Mouse (Mus musculus) liver, embryonic 16.5 days (tissue): ENCODE measurements at regions not wholly inside any gene's neighbourhood (a gene's known extent, or its start where the extent isn't known, plus 50 kb on each side); places are given as distances from the start of the nearest gene placed in this dataset.

ENCODE experiments used
- ATAC-seq: fragments of 200-750 bp; cut with Nextera tagmentation; 2 replicates; pipeline ENCODE4 v1.8.0; 2017; ENCODE audit warnings: low read depth, mild to moderate bottlenecking, moderate number of reproducible peaks, moderate library complexity
- H3K27ac ChIP-seq: fragments of 300-500 bp; sonication (generic); 2 replicates; pipeline ENCODE4 v1.5.1; 2014; ENCODE audit warnings: mild to moderate bottlenecking, low read length
- H3K27me3 ChIP-seq: fragments of 300-500 bp; sonication (generic); 2 replicates; pipeline ENCODE4 v1.6.1; 2014; ENCODE audit warnings: low read depth, low read length, mixed read lengths; ENCODE audit not compliant: control insufficient read depth, insufficient read depth
- H3K36me3 ChIP-seq: fragments of 300-500 bp; sonication (generic); 2 replicates; pipeline ENCODE4 v1.6.1; 2014; ENCODE audit warnings: mild to moderate bottlenecking; ENCODE audit not compliant: control insufficient read depth, insufficient read depth
- H3K4me1 ChIP-seq: fragments of 300-500 bp; sonication (generic); 2 replicates; pipeline ENCODE4 v1.6.1; 2014; ENCODE audit warnings: low read depth, low read length, mixed read lengths; ENCODE audit not compliant: control insufficient read depth
- H3K4me2 ChIP-seq: fragments of 300-500 bp; sonication (generic); 2 replicates; pipeline ENCODE4 v1.6.1; 2014; ENCODE audit warnings: low read depth, low read length, mixed read lengths
- H3K4me3 ChIP-seq: fragments of 300-500 bp; sonication (generic); 2 replicates; pipeline ENCODE4 v1.5.1; 2014; ENCODE audit warnings: low read depth, mild to moderate bottlenecking, low read length
- H3K9ac ChIP-seq: fragments of 300-500 bp; sonication (generic); 2 replicates; pipeline ENCODE4 v1.6.1; 2014; ENCODE audit warnings: low read depth, low read length
- H3K9me3 ChIP-seq: fragments of 300-500 bp; sonication (generic); replicated peaks from 2 replicates; pipeline ENCODE4 v1.6.1; 2016; ENCODE audit warnings: low read length; ENCODE audit not compliant: control insufficient read depth
- WGBS: fragments of 180-500 bp; shearing (Covaris S2); extraction: QIAGEN DNeasy Blood & Tissue Kit; methylation state at CpG from one replicate; pipeline ENCODE4 v1.1.7; 2014; ENCODE audit not compliant: insufficient replicate concordance; 5-methylcytosine and 5-hydroxymethylcytosine counted together

DNA sequence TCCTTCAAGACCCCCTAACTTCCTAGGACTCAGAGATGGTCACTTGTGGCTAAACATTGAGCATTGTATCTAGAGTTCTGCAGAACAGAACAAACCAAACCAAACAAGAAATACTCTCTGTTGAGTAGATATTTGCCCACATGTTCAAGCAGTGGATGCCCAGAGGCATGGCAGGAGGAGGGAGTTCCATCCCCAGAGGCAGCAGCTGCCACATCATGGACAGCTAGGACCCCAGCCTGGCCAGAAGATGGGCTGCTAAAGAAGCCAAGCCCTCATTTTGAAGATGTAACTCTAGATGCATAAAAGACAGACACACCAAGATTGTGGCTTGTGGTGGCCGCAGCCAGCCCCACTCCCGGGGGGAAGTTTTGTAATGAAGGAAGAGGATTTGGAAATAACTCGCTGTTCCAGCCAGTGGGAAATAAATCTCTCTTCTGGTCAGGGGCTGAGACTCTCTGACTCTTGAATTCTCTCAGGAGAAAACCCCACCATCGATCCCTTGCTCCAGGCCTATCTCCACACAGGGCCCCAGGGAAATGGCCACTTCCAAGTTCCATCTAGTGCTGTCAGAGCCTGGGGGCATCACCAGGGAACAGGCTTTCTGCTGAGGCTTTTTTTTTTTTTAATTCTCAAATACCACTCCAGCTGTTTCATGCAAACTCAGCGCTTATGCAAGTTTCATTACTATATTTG, 174.9 kb downstream of the Sox9 start:
- 55% methylated on average over 5 of the region's 5 CpGs for WGBS

DNA sequence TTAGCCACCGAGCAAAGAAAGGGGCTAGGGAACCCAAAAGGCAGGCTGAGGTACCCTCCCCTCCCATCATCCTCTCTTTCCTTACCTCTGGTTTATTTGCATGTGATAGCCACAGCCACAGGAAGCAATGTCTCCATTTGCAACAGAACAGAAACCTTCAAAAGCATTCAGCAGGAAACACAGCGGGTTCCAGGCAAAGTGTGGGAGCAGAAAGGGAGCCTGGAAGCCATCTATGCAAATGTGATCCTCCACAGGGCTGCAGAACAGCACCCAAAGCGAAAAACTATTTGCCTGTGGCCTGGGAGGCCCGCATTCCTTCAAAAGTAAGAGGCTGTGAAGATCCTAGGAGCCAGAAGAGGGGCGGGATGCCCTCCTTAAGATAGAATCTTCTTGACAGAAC, 177.6 kb downstream of the Sox9 start:
- H3K36me3 ChIP-seq, result no peaks in the 10 kb centered on the region
- no peaks in the 10 kb centered on the region for H3K9me3 ChIP-seq
- H3K4me3 ChIP-seq, result no peak overlapping the region
- WGBS, result 9% methylated on average over 5 of the region's 5 CpGs
- H3K4me1 ChIP-seq, result no peaks in the 10 kb centered on the region
- H3K27ac ChIP-seq, result no peak overlapping the region
- H3K27me3 ChIP-seq, result no peaks in the 10 kb centered on the region
- H3K9ac ChIP-seq, result no peak overlapping the region
- no peak for ATAC-seq
- no peak overlapping the region for H3K4me2 ChIP-seq

More for the DNA sequence above, 174.9 kb downstream of the Sox9 start:
- Histone ChIP-seq H3K27me3 (no peaks in the 10 kb centered on the region), H3K4me1 (no peaks in the 10 kb centered on the region), H3K27ac (no peak overlapping the region), H3K36me3 (no peaks in the 10 kb centered on the region), H3K4me3 (no peak overlapping the region), H3K4me2 (no peak overlapping the region), H3K9ac (no peak overlapping the region), H3K9me3 (no peaks in the 10 kb centered on the region)
- no peak for ATAC-seq

DNA sequence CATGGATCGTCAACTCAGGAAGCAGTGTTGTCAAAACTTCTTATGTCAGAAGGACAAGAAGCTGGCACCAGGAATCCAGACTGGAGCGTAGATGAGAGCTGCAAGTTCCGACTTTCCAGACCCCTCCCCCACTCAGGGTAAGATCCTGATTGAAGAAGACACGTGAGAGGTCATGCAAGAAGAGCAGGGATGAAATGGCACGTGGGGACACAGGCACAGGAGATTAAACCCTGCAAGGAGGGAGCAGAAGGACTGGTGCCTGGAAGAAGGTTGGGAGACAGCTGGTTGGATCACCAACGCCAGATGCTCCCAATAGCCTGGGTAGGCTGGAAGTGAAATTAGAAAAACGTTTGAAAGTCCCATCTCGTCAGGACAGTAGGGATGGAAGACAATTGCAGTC, 191.3 kb downstream of the Sox9 start:
- WGBS, result 50% methylated on average over 8 of the region's 8 CpGs
- ATAC-seq, result no peak
- Histone ChIP-seq H3K27ac (no peak overlapping the region), H3K4me1 (no peaks in the 10 kb centered on the region), H3K27me3 (peaks cover 2% of the 10 kb centered on the region; the same call in 1 of the 2 replicates), H3K36me3 (no peaks in the 10 kb centered on the region), H3K9me3 (no peaks in the 10 kb centered on the region), H3K4me2 (no peak overlapping the region), H3K9ac (no peak overlapping the region), H3K4me3 (no peak overlapping the region)

DNA sequence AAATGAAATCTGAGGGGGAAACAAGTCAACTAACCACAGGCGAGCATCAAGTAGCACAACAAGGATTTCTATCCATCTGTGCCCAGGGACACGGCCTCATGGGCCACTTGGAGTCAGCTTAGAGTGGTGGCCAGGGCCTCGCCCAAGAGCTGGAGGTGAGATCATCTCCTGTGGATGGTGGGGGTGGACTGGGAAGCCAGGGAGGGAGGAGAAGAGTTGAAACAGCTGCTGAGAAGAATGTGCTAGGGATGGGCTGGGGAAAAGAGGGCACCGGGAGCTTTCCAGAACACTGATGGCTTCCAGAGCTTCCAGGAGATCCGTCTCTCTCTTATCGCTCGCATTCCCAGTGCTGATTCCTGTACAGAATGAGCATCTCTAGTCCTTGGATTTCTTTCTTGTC, 192.9 kb downstream of the Sox9 start:
- no peak overlapping the region for H3K4me2 ChIP-seq
- H3K9ac ChIP-seq, result no peak overlapping the region
- no peaks in the 10 kb centered on the region for H3K9me3 ChIP-seq
- H3K27me3 ChIP-seq, result peaks cover 2% of the 10 kb centered on the region; the same call in 1 of the 2 replicates
- no peak overlapping the region for H3K4me3 ChIP-seq
- H3K4me1 ChIP-seq, result no peaks in the 10 kb centered on the region
- no peaks in the 10 kb centered on the region for H3K36me3 ChIP-seq
- no peak overlapping the region for H3K27ac ChIP-seq
- no peak for ATAC-seq
- WGBS, result 70% methylated on average over 7 of the region's 7 CpGs

DNA sequence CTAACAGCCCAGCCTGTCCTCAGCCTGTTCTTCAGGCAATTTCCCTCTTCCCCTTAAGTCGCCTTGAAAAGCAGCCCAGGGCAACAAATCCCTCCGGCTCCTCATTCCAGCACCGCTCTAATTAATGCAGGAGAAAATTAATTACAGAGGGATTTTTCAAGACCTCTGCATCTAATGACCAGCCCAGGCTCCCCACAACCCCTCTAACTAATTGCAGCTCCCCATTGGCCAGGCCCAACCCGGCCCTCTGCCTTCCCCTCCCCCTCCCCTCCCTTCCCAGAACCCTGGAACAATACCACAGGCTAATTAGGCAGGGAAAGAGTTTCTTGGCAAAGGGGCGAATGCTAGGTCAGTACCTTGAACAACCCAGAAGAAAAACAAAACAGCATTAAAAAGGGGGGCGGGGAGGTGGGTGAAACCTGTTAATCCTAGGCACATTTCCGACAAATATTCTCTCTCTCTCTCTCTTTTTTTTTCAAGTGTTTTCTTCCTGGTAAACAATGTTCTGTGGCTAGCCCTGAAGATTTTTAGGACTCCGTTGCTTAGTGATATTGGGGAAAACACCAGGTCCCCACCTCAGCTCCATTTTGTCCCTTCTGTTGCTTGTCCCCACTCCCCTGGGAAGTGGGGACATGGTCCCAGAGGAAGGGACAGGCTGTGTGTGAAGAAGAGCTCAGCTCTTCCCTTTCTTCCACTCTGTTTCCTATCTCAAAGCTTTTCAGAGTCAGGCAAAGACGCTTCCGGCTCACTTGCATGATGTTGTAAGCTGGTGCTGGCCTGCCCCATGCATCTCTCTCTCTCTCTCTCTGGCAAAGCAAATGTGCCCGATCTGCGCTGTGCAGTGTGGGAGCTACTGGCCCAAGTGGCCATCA, 195.1 kb downstream of the Sox9 start:
- Histone ChIP-seq H3K9ac (no peak overlapping the region), H3K9me3 (no peaks in the 10 kb centered on the region), H3K4me2 (no peak overlapping the region), H3K27ac (no peak overlapping the region), H3K36me3 (no peaks in the 10 kb centered on the region), H3K4me1 (no peaks in the 10 kb centered on the region), H3K27me3 (peaks cover 2% of the 10 kb centered on the region; the same call in 1 of the 2 replicates), H3K4me3 (no peak overlapping the region)
- 20% methylated on average over 12 of the region's 12 CpGs for WGBS
- no peak for ATAC-seq

DNA sequence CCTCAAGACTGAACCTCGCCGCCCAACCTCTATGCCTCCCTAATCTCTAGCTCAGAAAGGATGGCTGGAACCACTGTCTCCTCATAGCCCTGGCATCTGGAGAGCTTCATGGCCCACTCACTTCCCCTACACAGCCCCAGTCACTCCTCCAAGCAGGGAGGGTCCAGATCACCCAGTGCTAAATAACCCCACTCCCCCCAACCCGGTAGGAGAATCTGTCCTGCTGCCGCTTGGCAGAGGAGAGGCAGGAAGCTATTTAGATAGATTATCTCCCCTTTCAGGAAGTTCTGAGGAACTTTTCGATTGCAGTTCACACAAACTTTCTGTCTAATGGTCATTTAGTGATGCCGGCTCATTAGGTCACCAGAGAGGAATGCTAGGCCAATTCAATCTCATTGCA, 196.9 kb downstream of the Sox9 start:
- peaks cover 2% of the 10 kb centered on the region; the same call in 1 of the 2 replicates for H3K27me3 ChIP-seq
- no peaks in the 10 kb centered on the region for H3K36me3 ChIP-seq
- H3K9ac ChIP-seq, result no peak overlapping the region
- no peak overlapping the region for H3K27ac ChIP-seq
- no peak for ATAC-seq
- H3K4me2 ChIP-seq, result no peak overlapping the region
- 14% methylated on average over 6 of the region's 6 CpGs for WGBS
- no peak overlapping the region for H3K4me3 ChIP-seq
- H3K4me1 ChIP-seq, result no peaks in the 10 kb centered on the region
- H3K9me3 ChIP-seq, result no peaks in the 10 kb centered on the region

DNA sequence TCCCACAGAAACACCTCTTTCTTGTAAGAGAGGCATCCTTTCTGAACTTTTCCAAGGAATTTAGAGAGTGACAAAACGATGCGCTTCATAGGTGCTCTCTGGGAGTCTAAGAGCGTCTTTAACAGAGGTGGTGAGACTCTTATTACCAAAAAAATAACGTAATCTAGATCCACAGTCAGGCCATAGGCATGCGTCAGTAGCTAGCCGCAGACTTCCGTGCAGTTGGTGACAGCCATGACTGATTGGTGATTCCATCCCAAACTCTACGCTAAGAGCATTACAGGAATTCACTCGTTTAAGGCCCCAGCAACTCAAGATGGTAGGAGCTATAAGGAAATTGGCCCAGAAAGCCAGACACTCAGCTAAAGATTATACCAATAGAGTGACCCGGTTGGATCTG, 197.4 kb downstream of the Sox9 start:
- WGBS, result 56% methylated on average over 10 of the region's 10 CpGs
- ATAC-seq, result no peak
- peaks cover 2% of the 10 kb centered on the region; the same call in 1 of the 2 replicates for H3K27me3 ChIP-seq

DNA sequence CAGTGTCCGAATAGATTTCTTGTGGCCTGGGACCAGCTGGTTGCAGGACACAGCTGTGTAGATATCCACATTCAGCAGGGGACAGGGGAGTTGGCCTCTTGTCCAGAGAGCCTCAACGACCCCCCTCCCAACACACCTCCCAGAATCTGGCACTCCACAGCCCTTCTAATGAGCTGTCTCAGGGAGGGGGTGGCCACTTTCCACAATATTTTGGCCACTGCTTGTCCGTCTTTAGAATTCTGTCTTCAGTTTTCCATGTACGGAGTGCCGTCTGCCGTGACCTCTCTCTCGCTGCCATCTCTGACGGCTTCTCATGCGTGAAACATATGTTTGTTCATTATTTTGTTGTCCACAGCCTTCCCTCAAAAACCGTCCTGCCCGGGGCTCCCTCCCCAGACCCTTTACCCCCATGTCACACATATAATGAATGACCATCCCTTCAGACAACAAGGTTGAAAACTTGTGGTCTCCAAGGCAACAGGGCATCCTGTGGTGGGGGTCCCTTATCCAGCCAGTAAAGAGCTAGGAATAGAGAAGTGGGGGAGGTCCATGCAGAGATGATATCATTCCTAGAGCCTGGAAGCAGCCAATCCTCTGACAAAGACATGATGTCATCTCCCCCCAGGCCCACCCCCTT, 200.3 kb downstream of the Sox9 start:
- Histone ChIP-seq H3K9ac (no peak overlapping the region), H3K9me3 (no peaks in the 10 kb centered on the region), H3K36me3 (no peaks in the 10 kb centered on the region), H3K4me3 (no peak overlapping the region), H3K4me1 (no peaks in the 10 kb centered on the region), H3K27me3 (no peaks in the 10 kb centered on the region), H3K4me2 (no peak overlapping the region), H3K27ac (no peak overlapping the region)
- 65% methylated on average over 11 of the region's 11 CpGs for whole genome bisulfite sequencing
- ATAC-seq, result no peak

More for the DNA sequence above, 197.4 kb downstream of the Sox9 start:
- Histone ChIP-seq H3K27ac (no peak overlapping the region), H3K36me3 (no peaks in the 10 kb centered on the region), H3K9me3 (no peaks in the 10 kb centered on the region), H3K9ac (no peak overlapping the region), H3K4me3 (no peak overlapping the region), H3K4me1 (no peaks in the 10 kb centered on the region), H3K4me2 (no peak overlapping the region)
